Mouse (Mus musculus): Measurements from ENCODE around the gene Dock9. TPM values are rescaled to one million over a fixed set of nuclear protein-coding genes. Genes with fewer than 3 reads are reported as not detected.

Dock9 gene
- total and polyA plus RNA-seq, 3 experiments = 3.4 to 21.7 (median 9.3) TPM

DNA sequence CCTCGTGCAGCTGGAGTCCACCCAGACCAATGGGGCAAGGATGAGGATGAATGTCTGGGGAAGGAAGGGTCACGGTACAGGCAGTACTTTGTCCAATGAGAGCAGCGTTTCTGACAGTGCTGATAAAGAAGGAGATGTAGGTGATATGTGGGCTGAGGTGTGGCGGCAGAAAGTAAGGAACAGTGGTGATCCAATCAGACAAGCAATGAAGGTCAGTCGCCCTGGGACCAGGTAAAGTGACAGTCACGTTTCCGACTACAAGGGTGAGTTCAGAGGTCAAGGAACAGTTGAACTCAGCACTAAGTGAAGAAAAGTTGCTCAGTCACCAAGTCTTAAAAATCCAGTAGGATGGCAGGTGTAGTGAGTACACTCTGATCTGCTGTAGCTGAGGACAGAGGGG lies 29.5 kb upstream of the Dock9 start:
- DNase-seq (ENCODE audit: low spot score) (no peak), ATAC-seq (ENCODE audit: extremely low read depth, insufficient number of reproducible peaks, low FRiP score, poor library complexity, severe bottlenecking) (no peak)
- H3K27me3 ChIP-seq (ENCODE audit: insufficient read depth, low read length) = no peaks in the 10 kb centered on the region; the same call in 1 of the 2 replicates
- H3K9me3 ChIP-seq (replicated peaks) = no peaks in the 10 kb centered on the region
- no peaks in the 10 kb centered on the region for H3K36me3 ChIP-seq (replicated peaks)
- TF ChIP-seq TAL1 (conservative IDR thresholded peaks at IDR 0.05; ENCODE audit: low read depth, low read length) (no peak), GATA2 (IDR thresholded peaks at IDR 0.05; ENCODE audit: borderline replicate concordance, low read depth, low read length) (no peak), CTCF (IDR thresholded peaks at IDR 0.05; ENCODE audit: low read depth, low read length) (no peak), GATA1 (IDR thresholded peaks at IDR 0.05; ENCODE audit: borderline replicate concordance, low read length) (no peak), POLR2AphosphoS5 (IDR thresholded peaks at IDR 0.05; ENCODE audit: insufficient replicate concordance, low read depth, low read length) (no peak)
- no peaks in the 10 kb centered on the region; the same call in 1 of the 2 replicates for H3K4me1 ChIP-seq (ENCODE audit: insufficient read depth, low read depth, low read length)
- no peak overlapping the region for H3K4me3 ChIP-seq (ENCODE audit: low read depth, low read length)

DNA sequence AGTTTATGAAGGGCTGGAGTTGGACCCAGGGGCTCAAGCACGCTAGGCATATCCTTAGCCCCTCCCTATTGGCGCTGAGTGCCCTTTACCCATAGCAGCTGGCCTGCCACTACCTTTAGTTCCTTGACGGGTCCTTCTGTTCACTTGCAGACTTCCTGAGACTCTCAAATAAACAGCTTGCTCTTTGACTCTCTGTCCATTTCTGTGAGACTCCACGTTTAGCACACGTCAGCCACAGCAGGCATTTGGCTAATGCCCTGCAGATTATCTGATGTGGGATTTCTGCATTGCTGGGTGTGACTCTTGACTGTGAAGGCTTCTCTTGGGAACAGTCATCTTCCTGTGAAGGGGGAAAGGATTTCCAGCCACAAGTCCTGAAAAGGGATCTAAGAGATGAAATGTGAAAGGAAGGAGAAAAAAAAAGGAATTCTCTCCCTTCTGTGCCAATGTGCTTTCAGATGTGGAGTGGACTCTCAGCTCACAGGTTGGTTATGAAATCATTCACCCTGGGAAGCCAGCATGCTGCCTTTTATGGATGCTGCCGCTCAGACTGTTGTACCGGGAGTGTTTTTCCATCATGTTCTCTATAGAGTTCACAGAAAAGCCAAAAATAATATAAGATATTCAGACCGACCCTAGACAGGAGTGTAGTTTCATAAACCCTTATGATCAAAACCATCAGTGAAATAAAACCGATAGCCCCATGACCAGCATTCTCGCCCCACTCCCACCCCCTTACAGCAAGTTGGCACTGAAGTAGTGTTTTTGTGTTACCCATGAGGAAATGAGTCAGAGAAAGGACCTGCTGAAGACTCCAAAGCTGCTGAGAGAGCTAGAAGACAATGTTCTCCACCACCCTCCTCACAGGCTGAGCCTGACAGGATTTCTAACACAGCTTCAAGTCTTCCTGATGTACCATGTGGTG lies 28.1 kb upstream of the Dock9 start:
- no peak for ATAC-seq (ENCODE audit: extremely low read depth, insufficient number of reproducible peaks, low FRiP score, poor library complexity, severe bottlenecking)
- Histone ChIP-seq H3K4me3 (ENCODE audit: low read depth, low read length) (no peak overlapping the region), H3K36me3 (replicated peaks) (no peaks in the 10 kb centered on the region), H3K4me1 (ENCODE audit: insufficient read depth, low read depth, low read length) (no peaks in the 10 kb centered on the region; the same call in 1 of the 2 replicates), H3K27me3 (ENCODE audit: insufficient read depth, low read length) (no peaks in the 10 kb centered on the region; the same call in 1 of the 2 replicates), H3K9me3 (replicated peaks) (no peaks in the 10 kb centered on the region)
- TF ChIP-seq GATA1 (IDR thresholded peaks at IDR 0.05; ENCODE audit: borderline replicate concordance, low read length) = no peak
- no peak for TF ChIP-seq GATA2 (IDR thresholded peaks at IDR 0.05; ENCODE audit: borderline replicate concordance, low read depth, low read length)
- TF ChIP-seq TAL1 (conservative IDR thresholded peaks at IDR 0.05; ENCODE audit: low read depth, low read length) = no peak
- TF ChIP-seq CTCF (IDR thresholded peaks at IDR 0.05; ENCODE audit: low read depth, low read length) = no peak
- no peak for TF ChIP-seq POLR2AphosphoS5 (IDR thresholded peaks at IDR 0.05; ENCODE audit: insufficient replicate concordance, low read depth, low read length)
- no peak for DNase-seq (ENCODE audit: low spot score)

DNA sequence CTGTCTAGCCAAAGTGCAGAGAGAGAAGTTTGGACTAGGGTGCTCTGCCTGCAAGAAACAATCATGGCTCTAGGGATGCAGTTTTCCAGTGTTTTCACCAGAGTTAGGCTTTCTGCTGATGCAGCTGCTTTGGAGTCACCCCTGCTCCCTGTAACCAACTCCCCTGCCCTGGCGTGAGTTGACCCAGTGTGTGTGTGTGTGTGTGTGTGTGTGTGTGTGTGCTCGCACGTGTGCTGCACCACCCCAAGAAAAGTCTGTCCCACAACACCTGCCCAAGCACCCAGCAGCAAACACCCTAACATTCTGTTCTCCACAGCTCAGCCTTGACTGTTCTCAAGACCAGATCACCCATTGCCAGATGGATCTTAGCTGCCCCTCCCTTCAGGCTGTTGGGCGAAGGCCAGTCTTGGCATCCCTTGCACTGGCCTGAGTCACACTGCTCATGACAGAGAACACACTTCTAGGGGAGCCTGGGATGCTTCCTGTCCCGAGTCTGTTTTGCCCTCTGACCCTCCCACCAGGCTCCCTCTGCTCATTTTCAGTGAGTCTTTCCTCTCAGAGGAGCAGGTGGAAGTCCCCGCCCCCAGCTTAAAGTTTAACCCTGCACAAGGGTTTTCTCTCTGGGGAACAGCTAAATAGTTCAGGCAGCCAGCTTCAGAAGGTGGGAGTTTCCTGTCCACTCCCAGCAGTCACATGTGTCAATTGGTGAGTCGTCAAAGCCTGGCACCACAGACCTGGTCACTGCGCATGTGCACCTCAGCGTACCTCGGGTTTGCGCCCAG lies 26.9 kb upstream of the Dock9 start:
- no peaks in the 10 kb centered on the region; the same call in 1 of the 2 replicates for H3K27me3 ChIP-seq (ENCODE audit: insufficient read depth, low read length)
- ATAC-seq (ENCODE audit: extremely low read depth, insufficient number of reproducible peaks, low FRiP score, poor library complexity, severe bottlenecking) = no peak
- no peaks in the 10 kb centered on the region; the same call in 1 of the 2 replicates for H3K4me1 ChIP-seq (ENCODE audit: insufficient read depth, low read depth, low read length)
- H3K4me3 ChIP-seq (ENCODE audit: low read depth, low read length) = no peak overlapping the region
- DNase-seq (ENCODE audit: low spot score) = no peak
- no peaks in the 10 kb centered on the region for H3K36me3 ChIP-seq (replicated peaks)
- no peaks in the 10 kb centered on the region for H3K9me3 ChIP-seq (replicated peaks)
- TF ChIP-seq GATA1 (IDR thresholded peaks at IDR 0.05; ENCODE audit: borderline replicate concordance, low read length) (no peak), CTCF (IDR thresholded peaks at IDR 0.05; ENCODE audit: low read depth, low read length) (no peak), POLR2AphosphoS5 (IDR thresholded peaks at IDR 0.05; ENCODE audit: insufficient replicate concordance, low read depth, low read length) (no peak), TAL1 (conservative IDR thresholded peaks at IDR 0.05; ENCODE audit: low read depth, low read length) (no peak), GATA2 (IDR thresholded peaks at IDR 0.05; ENCODE audit: borderline replicate concordance, low read depth, low read length) (no peak)

DNA sequence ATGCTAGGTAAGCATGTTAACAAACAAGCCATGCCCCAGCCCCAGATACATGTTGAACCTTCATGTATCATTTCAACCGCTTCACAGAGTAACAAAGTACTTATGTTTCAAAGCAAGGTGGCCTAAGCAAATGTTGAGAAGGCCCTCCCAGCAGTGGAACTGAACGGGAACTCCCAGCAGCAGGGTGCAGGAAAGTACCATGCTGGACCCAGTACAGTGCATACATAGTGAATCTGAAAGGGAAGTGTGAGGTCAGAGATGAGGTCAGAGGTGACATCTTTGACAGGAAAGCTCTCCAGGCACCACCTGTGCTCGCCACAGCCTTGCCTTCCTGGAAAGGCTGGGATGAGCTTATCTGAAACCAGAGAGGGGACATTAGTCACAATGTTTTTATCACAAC lies 25.4 kb upstream of the Dock9 start:
- no peaks in the 10 kb centered on the region; the same call in 1 of the 2 replicates for H3K4me1 ChIP-seq (ENCODE audit: insufficient read depth, low read depth, low read length)
- DNase-seq (ENCODE audit: low spot score) = no peak
- no peak overlapping the region for H3K4me3 ChIP-seq (ENCODE audit: low read depth, low read length)
- no peaks in the 10 kb centered on the region for H3K36me3 ChIP-seq (replicated peaks)
- ATAC-seq (ENCODE audit: extremely low read depth, insufficient number of reproducible peaks, low FRiP score, poor library complexity, severe bottlenecking) = no peak
- TF ChIP-seq CTCF (IDR thresholded peaks at IDR 0.05; ENCODE audit: low read depth, low read length) (no peak), GATA2 (IDR thresholded peaks at IDR 0.05; ENCODE audit: borderline replicate concordance, low read depth, low read length) (no peak), POLR2AphosphoS5 (IDR thresholded peaks at IDR 0.05; ENCODE audit: insufficient replicate concordance, low read depth, low read length) (no peak), TAL1 (conservative IDR thresholded peaks at IDR 0.05; ENCODE audit: low read depth, low read length) (no peak), GATA1 (IDR thresholded peaks at IDR 0.05; ENCODE audit: borderline replicate concordance, low read length) (no peak)
- H3K27me3 ChIP-seq (ENCODE audit: insufficient read depth, low read length) = no peaks in the 10 kb centered on the region; the same call in 1 of the 2 replicates
- H3K9me3 ChIP-seq (replicated peaks) = no peaks in the 10 kb centered on the region

DNA sequence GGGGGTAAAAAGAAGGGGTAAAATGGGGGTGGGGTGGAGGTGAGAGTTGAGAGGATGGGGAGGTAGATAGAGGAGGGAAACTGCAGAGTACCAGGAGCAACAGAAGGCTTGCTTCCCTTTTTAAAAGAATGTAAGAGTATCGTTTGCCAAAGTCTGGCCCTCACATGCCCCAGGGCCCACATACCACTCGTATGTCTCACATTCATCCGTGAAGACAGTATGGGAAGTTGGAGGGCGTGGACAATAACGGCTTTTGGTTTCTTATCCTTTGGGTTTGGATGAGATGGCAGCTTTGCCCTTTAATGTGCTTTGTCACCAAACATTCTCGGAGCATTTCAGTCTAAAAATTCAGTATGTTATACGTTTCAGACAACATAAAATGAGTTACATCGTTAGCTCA lies 24.9 kb upstream of the Dock9 start:
- H3K36me3 ChIP-seq (replicated peaks) = no peaks in the 10 kb centered on the region
- no peaks in the 10 kb centered on the region for H3K9me3 ChIP-seq (replicated peaks)
- no peaks in the 10 kb centered on the region; the same call in 1 of the 2 replicates for H3K27me3 ChIP-seq (ENCODE audit: insufficient read depth, low read length)
- H3K4me1 ChIP-seq (ENCODE audit: insufficient read depth, low read depth, low read length) = no peaks in the 10 kb centered on the region; the same call in 1 of the 2 replicates
- DNase-seq (ENCODE audit: low spot score) (no peak), ATAC-seq (ENCODE audit: extremely low read depth, insufficient number of reproducible peaks, low FRiP score, poor library complexity, severe bottlenecking) (no peak)
- TF ChIP-seq GATA2 (IDR thresholded peaks at IDR 0.05; ENCODE audit: borderline replicate concordance, low read depth, low read length) (no peak), CTCF (IDR thresholded peaks at IDR 0.05; ENCODE audit: low read depth, low read length) (no peak), POLR2AphosphoS5 (IDR thresholded peaks at IDR 0.05; ENCODE audit: insufficient replicate concordance, low read depth, low read length) (no peak), GATA1 (IDR thresholded peaks at IDR 0.05; ENCODE audit: borderline replicate concordance, low read length) (no peak), TAL1 (conservative IDR thresholded peaks at IDR 0.05; ENCODE audit: low read depth, low read length) (no peak)
- no peak overlapping the region for H3K4me3 ChIP-seq (ENCODE audit: low read depth, low read length)

All from G1E (cell line).